Mouse (Mus musculus) lung, postnatal 0 days (tissue): ENCODE measurements around the gene Grid2.

Experiments
- CTCF ChIP-seq: IDR thresholded peaks from 2 replicates; pipeline ENCODE4 v1.5.1; 2016; ENCODE audit warnings: antibody characterized with exemption, mild to moderate bottlenecking
- EP300 ChIP-seq: IDR thresholded peaks from 2 replicates; pipeline ENCODE4 v1.6.1; 2016; ENCODE audit warnings: antibody characterized with exemption, mild to moderate bottlenecking, control low read depth

DNA sequence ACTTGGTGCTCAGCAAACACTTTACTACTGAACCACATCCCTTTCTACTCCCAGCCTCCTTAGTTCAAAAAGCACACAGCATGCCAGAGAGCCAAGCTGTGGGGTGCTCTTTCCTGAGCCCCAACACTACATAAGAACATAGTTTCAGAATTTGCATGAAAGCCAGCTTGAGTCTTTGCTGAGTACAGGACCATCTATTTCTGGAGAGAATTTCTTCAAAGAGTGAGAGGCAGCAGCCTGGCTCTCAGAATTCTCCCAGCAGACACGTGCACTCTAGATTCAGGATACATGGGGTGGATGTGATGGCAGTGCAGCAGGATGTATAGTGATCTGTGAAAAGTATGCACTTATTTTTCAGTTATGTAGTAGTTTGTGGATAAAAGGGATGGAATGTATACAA lies 1038.1 kb downstream of the Grid2 start:
- TF ChIP-seq CTCF (no peak), EP300 (no peak)
